Mouse (Mus musculus) v-Abl transformed pro-B cells (cell line): Measurements from ENCODE around the gene Upk1a.

Experiments
- in situ Hi-C, 2 experiments: fragments of 400-800 bp; cut with MboI; formaldehyde crosslinking; loops; one replicate each; pipeline ENCODE4 v1.15.1; 2025; ENCODE audit not compliant: unreplicated experiment in 2 of 2

Upk1a gene

GRCm38 (mm10) chr7:30553810-30554584, 58.6 kb downstream of the Upk1a start:
- in situ Hi-C loops = no loop called here
